Mouse (Mus musculus): Measurements from ENCODE around the gene Crip2.

Gene Crip2

DNA sequence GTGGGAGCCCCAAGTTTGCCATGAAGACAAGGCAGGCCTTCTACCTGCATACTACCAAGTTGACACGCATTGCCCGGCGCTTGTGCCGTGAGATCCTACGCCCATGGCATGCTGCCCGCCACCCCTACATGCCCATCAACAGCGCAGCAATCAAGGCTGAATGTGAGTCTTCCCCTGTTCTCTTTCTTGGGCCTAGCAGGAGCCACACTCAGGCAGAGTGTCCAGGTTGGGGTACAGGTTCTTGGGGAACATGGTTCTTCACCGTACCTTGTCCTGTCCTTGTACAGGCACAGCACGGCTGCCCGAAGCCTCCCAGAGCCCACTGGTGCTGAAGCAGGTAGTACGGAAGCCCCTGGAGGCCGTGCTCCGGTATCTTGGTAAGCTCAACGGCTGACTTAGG is 8.4 kb upstream of the Crip2 start:
- DNase-seq (ENCODE audit: low spot score in 2 of 2), result no peak

GRCm38 (mm10) chr12:113132567-113132966 is 7.5 kb upstream of the Crip2 start:
- DNase-seq (ENCODE audit: low spot score in 2 of 2), result peak in 1 of 2 experiments; percentile 43

- no peak for DNase-seq (ENCODE audit: low spot score in 2 of 2)
Observed at GRCm38 (mm10) chr12:113133260-113133659, 6.8 kb upstream of the Crip2 start.

DNA sequence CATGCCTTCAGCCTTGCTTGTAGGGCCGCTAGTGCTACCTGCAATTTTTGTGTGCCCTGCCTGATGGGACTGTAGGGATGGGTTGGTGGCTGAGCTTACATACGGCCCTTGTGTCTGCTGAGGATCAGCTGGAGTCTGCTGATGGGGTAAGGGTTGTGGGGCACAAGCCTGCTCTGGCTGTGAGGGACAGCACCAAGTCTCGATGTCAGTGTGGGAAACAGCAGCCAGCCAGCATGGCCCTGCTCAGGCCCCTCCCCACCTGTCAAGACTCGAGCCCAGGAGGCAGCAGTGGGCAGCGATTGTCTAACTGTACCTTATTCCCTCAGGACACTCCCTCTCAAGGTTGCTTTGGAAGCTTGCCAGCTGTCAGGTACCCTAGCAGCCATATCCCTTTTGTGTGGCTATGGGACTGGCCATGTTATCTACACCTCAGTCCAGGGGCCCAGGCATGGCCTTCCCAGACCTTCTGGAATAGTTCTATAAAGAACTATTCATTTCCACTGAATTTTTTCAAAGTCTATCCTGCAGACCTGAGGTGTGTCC is 6.1 kb upstream of the Crip2 start:
- DNase-seq (ENCODE audit: low spot score in 2 of 2), result no peak

DNA sequence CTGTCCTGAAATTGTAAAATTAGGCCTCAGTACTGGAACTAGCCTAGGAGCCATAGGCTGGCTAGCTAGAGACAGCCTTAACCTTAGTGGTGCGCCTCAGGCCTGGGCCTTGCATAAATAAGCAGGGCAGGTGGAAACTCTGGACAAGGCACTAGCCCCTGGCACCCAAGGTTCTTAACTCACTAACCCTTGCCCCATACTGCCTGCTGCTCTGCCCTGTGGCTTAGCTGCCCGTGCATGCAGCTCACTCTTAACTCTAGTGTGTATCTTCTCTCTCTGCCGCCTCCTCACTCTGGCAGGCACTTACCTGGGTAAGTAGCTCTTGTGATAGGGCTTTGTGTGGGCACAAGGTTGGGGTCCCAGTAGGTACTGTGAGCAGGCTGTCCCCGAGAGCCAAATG is 5.5 kb upstream of the Crip2 start:
- no peak for DNase-seq (ENCODE audit: low spot score in 2 of 2)

- DNase-seq (ENCODE audit: low spot score in 2 of 2), result no peak
Observed at GRCm38 (mm10) chr12:113135401-113135800, 4.6 kb upstream of the Crip2 start.

GRCm38 (mm10) chr12:113136492-113137020 is 3.5 kb upstream of the Crip2 start:
- no peak for DNase-seq (ENCODE audit: low spot score in 2 of 2)

DNA sequence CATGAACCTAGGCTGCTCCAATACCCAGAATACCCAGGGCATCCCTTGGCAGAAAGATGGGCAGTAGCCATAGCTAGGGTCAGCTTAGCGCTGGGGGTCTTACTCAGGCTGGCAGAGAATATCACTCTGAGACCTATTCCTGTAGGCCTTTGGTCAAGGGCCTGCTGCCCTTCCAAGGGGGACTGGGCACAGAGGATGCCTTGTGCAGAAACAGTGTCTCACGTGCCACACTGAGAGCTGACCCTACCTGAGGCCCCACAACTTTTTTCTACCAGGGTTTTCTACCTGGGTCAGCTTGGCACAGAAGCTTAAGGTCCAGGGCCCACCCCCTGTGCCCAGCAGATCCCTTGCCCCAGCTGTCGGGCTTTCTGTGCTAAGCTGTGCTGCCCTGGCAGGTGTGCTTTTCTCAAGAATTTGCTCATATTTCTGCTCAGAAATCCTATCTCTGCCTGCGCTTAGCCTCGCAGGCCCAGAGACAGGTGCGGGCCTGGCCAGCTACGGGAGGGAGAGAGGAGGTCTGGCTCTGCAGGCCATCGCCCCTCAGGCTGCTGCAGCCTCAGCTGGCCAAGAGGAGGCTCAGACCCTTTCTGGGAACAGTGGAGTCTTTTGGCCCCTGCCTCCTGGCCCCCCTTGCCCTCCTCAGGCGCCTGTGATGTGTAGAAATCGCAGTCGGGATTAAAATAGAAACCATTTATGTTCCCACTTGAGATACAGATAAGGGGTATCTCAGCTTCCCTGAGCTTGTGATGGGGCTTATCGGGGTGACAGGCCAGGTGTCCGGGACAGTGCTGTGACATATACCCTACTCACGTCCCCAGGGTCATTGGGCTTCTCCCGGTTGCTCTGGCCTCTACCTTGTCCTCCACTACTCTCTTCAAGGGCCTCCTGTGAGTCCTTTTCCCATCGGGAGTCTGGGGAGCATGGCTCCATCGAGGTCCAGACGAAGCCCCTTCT is 2.5 kb upstream of the Crip2 start:
- DNase-seq (ENCODE audit: low spot score in 2 of 2), result no peak

GRCm38 (mm10) chr12:113138291-113138690 is 1.7 kb upstream of the Crip2 start:
- no peak for DNase-seq (ENCODE audit: low spot score in 2 of 2)

GRCm38 (mm10) chr12:113138901-113139864 is 853 bp upstream of the Crip2 start:
- no peak for DNase-seq (ENCODE audit: low spot score in 2 of 2)

DNA sequence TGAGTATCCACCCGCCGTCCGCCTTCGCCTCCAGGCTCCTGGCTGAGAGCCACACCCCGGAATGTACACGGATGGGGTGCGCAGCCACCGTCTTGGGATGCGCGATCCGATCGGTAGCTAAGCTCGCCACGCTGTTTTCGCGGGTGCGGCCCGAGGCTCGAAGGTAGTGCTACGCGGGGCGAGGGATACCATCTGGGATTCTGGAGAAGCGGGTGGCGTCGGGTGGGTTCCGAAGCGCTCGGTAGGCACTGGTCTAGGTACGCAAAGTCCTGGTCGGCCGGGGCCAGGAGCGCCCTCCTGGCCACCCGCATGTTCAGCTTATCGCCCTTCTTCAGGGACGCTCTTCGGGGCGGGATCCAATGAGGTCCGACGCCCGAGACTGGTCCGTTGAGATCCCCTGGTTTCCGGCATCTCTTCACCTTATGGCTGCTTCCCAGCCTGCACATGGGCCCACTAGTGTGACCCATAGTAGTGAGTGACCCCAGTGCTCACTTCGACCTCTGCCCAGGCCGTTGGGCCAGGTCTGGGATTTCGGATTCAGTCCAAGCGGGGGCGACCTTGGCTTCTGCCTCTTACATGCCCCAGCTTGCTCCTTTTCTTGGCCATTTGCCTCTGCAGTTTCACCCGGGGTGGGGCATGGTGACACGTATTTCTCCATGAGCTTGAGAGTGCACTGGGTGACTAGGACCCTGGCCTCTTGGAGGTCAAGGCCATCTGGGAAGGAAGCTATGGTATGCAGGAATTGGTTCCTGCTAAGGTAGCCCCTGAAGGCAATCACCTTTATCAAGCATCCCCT is 778 bp downstream of the Crip2 start:
- DNase-seq (ENCODE audit: low spot score in 2 of 2), result peak in 1 of 2 experiments; percentile 24

GRCm38 (mm10) chr12:113141531-113141973 is 1.5 kb downstream of the Crip2 start:
- peak in 1 of 2 experiments; percentile 42 for DNase-seq (ENCODE audit: low spot score in 2 of 2)

- peak in 1 of 2 experiments; percentile 52 for DNase-seq (ENCODE audit: low spot score in 2 of 2)
Observed at GRCm38 (mm10) chr12:113142021-113142975, 2.3 kb downstream of the Crip2 start.

DNA sequence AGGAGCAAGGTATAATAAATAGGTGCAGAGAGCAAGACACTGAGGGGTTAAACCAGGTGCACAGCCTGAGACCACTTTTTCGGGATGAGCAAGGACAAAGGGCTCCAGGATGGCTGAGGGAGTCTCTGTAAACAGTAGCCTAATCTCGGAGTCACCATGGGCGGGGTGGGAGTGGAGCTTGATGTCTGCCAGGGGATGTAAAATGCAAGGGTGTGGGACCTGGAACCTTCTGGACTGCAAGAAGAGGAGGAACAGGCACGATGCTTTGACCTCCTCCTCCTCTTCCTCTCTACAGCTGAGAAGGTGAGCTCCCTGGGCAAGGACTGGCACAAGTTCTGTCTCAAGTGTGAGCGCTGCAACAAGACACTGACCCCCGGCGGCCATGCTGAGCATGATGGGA is 3.1 kb downstream of the Crip2 start:
- DNase-seq (ENCODE audit: low spot score in 2 of 2), result no peak

DNA sequence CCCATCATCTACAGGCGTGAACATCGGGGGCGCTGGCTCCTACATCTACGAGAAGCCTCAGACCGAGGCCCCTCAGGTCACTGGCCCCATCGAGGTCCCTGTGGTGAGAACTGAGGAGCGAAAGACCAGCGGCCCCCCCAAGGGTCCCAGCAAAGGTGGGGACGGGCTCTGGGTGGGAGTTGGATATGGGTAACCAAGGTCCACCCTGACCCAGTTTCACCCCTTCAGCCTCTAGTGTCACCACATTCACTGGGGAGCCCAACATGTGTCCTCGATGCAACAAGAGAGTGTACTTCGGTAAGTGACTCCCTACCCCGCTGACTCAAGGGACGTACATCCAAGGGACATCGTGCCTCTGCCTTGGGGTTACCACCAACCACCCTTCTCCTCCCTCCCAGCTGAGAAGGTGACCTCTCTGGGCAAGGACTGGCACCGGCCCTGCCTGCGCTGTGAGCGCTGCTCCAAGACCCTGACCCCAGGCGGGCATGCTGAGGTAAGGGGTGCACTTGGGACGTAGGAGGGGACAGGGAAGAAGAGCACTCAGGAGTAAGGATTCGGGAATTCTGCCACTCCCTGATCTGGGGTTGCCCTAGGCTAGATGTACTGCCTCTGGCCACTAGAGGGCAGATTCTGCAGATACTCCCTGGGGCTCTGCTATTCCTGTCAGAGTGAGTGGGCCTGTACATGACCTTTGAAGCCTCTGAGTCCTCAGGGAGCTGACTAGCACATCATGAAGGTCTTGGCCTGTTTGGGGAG is 4.1 kb downstream of the Crip2 start:
- DNase-seq (ENCODE audit: low spot score in 2 of 2), result no peak

- DNase-seq (ENCODE audit: low spot score in 2 of 2), result no peak
Observed at GRCm38 (mm10) chr12:113144886-113145285, 4.8 kb downstream of the Crip2 start.

GRCm38 (mm10) chr12:113145591-113145990 is 5.6 kb downstream of the Crip2 start:
- no peak for DNase-seq (ENCODE audit: low spot score in 2 of 2)

DNA sequence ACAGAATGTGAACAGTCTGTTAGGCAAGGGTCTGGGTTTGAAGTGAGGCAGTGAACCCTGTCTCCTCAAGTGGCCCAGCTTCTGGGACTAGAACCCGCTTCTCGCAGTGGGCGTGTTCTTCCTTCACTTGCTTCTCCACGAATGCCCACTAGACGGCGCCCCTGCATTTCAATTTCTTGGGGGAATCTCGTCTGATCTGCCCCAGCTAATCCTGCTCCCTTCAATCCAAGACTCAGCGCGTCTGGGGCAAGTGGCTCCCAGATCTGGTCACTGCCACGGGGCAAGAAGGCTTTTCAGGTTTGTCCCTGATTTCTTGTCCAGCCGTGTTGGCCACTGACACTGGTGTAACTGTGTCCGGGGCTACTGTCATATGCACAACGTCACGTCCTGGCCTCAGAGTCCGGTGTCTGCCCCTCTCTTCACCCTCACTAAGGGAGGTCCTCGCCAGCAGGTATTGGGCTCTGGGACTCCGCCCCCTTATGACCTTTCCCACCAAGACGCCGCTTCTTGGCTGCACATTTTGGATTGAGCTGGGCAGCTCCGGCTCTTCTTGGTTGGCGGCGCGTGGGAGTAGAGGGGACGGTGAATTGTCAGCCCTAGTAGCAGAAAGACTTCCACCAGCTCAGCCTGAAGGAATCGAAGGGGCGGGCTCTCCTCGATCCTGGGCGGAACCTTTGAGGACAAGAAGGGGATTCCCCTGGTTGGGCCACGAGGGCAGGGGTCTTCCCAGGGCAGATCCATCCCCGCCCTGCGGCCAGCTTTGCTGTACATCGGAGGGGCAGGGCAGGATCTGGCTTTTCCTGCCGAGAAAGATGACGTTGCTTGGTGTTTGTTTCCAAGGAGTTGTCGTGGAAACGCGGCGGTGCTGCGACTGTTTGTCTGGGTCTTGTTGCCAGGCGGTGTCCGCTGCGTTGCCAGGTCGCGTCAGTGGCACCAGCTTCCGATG is 6.3 kb downstream of the Crip2 start, which contains the start of gene Crip1:
TSS of gene Crip1 (plus strand) at position 205 of the 946 bp plus-strand sequence.
- DNase-seq (ENCODE audit: low spot score in 2 of 2), result peak; percentile 78 to 86

All from cerebellum, postnatal 4 days (tissue).